Mouse (Mus musculus) lung, embryonic 15.5 days (tissue): ENCODE measurements around the gene Atg7. TPM values are rescaled to one million over a fixed set of nuclear protein-coding genes. Genes with fewer than 3 reads are reported as not detected.

Experiments used
- ATAC-seq: fragments of 200-750 bp; cut with Nextera tagmentation; 2 replicates; pipeline ENCODE4 v1.8.0; 2017; ENCODE audit warnings: moderate number of reproducible peaks, borderline replicate concordance; ENCODE audit not compliant: low FRiP score, low TSS enrichment; ENCODE audit errors: extremely low read depth
- H3K27ac ChIP-seq: fragments of 300-500 bp; sonication (generic); 2 replicates; pipeline ENCODE4 v1.5.1; 2015; ENCODE audit warnings: moderate library complexity, mild to moderate bottlenecking, inconsistent platforms
- H3K27me3 ChIP-seq: fragments of 300-500 bp; sonication (generic); 2 replicates; pipeline ENCODE4 v1.6.1; 2015; ENCODE audit warnings: inconsistent platforms
- H3K36me3 ChIP-seq: fragments of 300-500 bp; sonication (generic); 2 replicates; pipeline ENCODE4 v1.6.1; 2015; ENCODE audit warnings: inconsistent platforms
- H3K4me1 ChIP-seq: fragments of 300-500 bp; sonication (generic); 2 replicates; pipeline ENCODE4 v1.6.1; 2015; ENCODE audit warnings: inconsistent platforms
- H3K4me2 ChIP-seq: fragments of 300-500 bp; sonication (generic); 2 replicates; pipeline ENCODE4 v1.6.1; 2015; ENCODE audit warnings: inconsistent platforms, mild to moderate bottlenecking, moderate library complexity
- H3K4me3 ChIP-seq: fragments of 300-500 bp; sonication (generic); 2 replicates; pipeline ENCODE4 v1.5.1; 2015; ENCODE audit warnings: mild to moderate bottlenecking, inconsistent platforms
- H3K9ac ChIP-seq: fragments of 300-500 bp; sonication (generic); 2 replicates; pipeline ENCODE4 v1.6.1; 2015; ENCODE audit warnings: inconsistent platforms
- H3K9me3 ChIP-seq: fragments of 300-500 bp; sonication (generic); 2 replicates; pipeline ENCODE4 v1.6.1; 2016; ENCODE audit warnings: inconsistent platforms
- WGBS: fragments of 180-500 bp; shearing (Covaris S2); methylation state at CpG from one replicate; pipeline ENCODE4 v1.1.7; 2015; 5-methylcytosine and 5-hydroxymethylcytosine counted together
- polyA plus RNA-seq: library from polyadenylated mRNA; unstranded; fragments of >200 nt; fragmentation: Nextera tagmentation; extraction: Ambion mirVana; gene quantifications from 2 replicates; pipeline ENCODE4 v1.2.1, GENCODE M21; 2015

The Atg7 gene
- polyA plus RNA-seq, 1 experiment from 2014 or later = 22.6 TPM

DNA sequence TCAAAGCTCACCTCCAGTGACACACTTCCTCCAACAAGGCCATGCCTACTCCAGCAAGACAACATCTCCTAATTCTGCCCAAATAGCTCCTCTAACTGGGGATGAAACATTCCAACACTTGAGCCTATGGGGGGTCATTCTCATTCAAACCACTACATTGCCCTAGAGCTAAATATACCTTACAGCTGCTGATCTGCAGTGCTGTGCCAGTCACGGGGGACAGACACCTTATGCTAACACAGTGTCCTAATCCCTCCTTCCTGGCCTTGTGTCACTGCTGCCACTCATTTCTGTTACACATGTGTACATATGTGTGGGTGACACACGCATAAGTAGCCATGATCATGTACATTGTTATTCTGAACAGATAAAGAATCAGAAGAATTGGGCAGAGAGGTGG lies 127.4 kb downstream of the Atg7 start:
- WGBS = 82% methylated on average over 2 of the region's 2 CpGs
- Histone ChIP-seq H3K27me3 (no peaks in the 10 kb centered on the region), H3K27ac (no peak overlapping the region), H3K36me3 (no peaks in the 10 kb centered on the region), H3K4me1 (peaks cover 22% of the 10 kb centered on the region; the same call in 1 of the 2 replicates), H3K4me2 (no peak overlapping the region), H3K9ac (no peak overlapping the region), H3K9me3 (no peaks in the 10 kb centered on the region), H3K4me3 (no peak overlapping the region)
- ATAC-seq = no peak

DNA sequence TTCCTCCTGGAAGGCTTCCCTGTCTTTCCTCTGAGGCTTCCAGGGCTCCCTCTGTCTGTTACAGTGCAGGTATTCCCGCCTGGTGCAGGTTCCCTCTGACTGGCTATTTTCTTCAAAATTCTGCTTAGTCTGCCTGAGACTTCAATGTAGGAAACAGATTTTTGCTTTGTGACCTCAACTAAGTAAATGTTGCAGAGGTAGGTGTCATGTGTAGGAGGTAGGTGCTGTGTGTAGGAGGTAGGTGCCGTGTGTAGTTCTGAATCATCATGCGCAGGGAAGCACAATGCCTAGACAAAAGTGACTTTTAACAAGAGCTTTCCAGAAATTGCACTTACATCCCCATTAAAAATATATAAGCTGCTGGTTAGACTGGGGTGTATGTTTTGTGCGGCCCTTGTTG lies 128.6 kb downstream of the Atg7 start:
- Histone ChIP-seq H3K4me2 (no peak overlapping the region), H3K4me1 (peaks cover 18% of the 10 kb centered on the region; the same call in 1 of the 2 replicates), H3K9ac (no peak overlapping the region), H3K9me3 (no peaks in the 10 kb centered on the region), H3K27ac (no peak overlapping the region), H3K27me3 (no peaks in the 10 kb centered on the region), H3K4me3 (no peak overlapping the region), H3K36me3 (no peaks in the 10 kb centered on the region)
- 84% methylated on average over 4 of the region's 4 CpGs for WGBS
- ATAC-seq = no peak

- peaks cover 9% of the 10 kb centered on the region; the same call in 1 of the 2 replicates for H3K4me1 ChIP-seq
- 87% methylated on average over 5 of the region's 5 CpGs for WGBS
- ATAC-seq = no peak
- H3K36me3 ChIP-seq = no peaks in the 10 kb centered on the region
- no peak overlapping the region for H3K9ac ChIP-seq
- no peaks in the 10 kb centered on the region for H3K27me3 ChIP-seq
- no peak overlapping the region for H3K27ac ChIP-seq
- no peak overlapping the region for H3K4me2 ChIP-seq
- H3K4me3 ChIP-seq = no peak overlapping the region
- H3K9me3 ChIP-seq = no peaks in the 10 kb centered on the region
These were observed 132.3 kb downstream of the Atg7 start for GRCm38 (mm10) chr6:114775210-114775609.

DNA sequence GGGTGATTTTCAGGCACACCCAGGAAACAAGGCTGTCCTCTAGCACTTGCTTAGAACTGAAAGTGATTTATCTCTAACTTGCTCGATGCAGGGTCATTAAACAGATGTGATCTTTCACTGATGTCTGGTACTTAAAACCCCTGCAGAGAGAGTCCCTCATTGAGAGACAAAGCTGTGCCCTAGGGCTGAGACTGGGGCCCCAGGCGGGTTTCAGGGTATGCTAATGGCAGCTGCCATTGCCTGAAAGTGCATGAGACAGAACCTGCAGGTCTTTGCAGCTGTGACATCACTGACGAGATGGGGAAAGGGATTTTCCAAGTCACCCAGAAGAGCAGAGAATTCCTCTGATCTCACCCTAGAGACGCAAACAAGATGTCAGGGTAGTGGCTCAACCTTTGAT lies 135.0 kb downstream of the Atg7 start:
- H3K9me3 ChIP-seq = no peaks in the 10 kb centered on the region
- no peak overlapping the region for H3K4me3 ChIP-seq
- peaks cover 30% of the 10 kb centered on the region for H3K4me1 ChIP-seq
- no peak overlapping the region for H3K4me2 ChIP-seq
- no peaks in the 10 kb centered on the region for H3K36me3 ChIP-seq
- no peak overlapping the region for H3K9ac ChIP-seq
- H3K27me3 ChIP-seq = no peaks in the 10 kb centered on the region
- no peak for ATAC-seq
- 40% methylated on average over 4 of the region's 4 CpGs for WGBS
- no peak overlapping the region for H3K27ac ChIP-seq

DNA sequence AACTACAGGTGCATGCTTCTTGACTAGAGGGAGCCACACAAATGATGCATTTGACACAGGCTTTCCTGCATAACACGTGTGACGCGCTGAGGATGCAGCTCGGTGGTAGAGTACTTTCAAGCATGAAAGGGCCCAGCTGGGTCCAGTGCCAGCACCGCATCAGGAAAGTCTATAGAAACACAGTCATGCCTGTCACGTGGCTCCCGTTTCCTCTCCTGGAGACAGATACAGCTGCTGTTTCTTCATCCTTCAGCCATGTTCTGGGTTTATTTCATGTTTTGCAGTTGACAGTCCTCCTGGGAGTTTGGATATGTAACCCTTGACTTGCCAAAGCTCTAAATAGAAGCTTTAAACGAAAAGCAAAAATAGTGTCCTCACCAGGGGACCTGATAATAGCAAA lies 135.8 kb downstream of the Atg7 start:
- 43% methylated on average over 8 of the region's 8 CpGs for WGBS
- Histone ChIP-seq H3K27me3 (no peaks in the 10 kb centered on the region), H3K4me3 (no peak overlapping the region), H3K36me3 (no peaks in the 10 kb centered on the region), H3K27ac (no peak overlapping the region), H3K4me2 (no peak overlapping the region), H3K4me1 (peaks cover 35% of the 10 kb centered on the region), H3K9me3 (no peaks in the 10 kb centered on the region), H3K9ac (no peak overlapping the region)
- no peak for ATAC-seq

- Histone ChIP-seq H3K9ac (no peak overlapping the region), H3K4me3 (no peak overlapping the region), H3K36me3 (no peaks in the 10 kb centered on the region), H3K4me1 (peaks cover 35% of the 10 kb centered on the region), H3K27me3 (no peaks in the 10 kb centered on the region), H3K4me2 (no peak overlapping the region), H3K27ac (peak overlapping the region; percentile 86; the same call in 1 of the 2 replicates), H3K9me3 (no peaks in the 10 kb centered on the region)
- ATAC-seq = no peak
- 77% methylated on average over 2 of the region's 2 CpGs for WGBS
These were observed 137.7 kb downstream of the Atg7 start for GRCm38 (mm10) chr6:114780583-114780982.

GRCm38 (mm10) chr6:114781415-114782240 lies 138.7 kb downstream of the Atg7 start:
- H3K4me3 ChIP-seq = no peak overlapping the region
- peaks cover 35% of the 10 kb centered on the region for H3K4me1 ChIP-seq
- H3K9ac ChIP-seq = no peak overlapping the region
- H3K9me3 ChIP-seq = no peaks in the 10 kb centered on the region
- H3K27me3 ChIP-seq = no peaks in the 10 kb centered on the region
- H3K4me2 ChIP-seq = no peak overlapping the region
- H3K36me3 ChIP-seq = no peaks in the 10 kb centered on the region
- H3K27ac ChIP-seq = peak overlapping the region; percentile 86
- ATAC-seq = peak; percentile 91
- WGBS = 15% methylated on average over 11 of the region's 11 CpGs

DNA sequence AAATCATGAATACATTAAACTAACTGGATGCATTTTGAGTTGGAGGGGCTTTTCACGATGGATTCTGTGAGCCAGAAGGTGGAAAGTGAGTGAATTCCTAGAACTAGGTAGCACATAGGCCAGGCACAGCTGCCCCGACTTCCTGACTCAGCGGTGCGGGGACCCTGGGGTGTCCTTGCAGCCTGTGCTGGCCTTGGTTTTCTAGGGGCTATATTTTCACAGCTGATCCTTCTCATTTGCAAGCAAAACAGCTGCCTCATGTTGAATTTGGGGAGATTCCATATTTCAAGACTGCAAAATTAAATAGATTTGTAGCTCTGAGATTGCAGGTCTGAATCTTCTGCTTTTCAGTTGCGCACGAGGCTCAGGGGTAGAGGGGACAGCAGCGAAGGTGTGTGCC lies 139.6 kb downstream of the Atg7 start:
- Histone ChIP-seq H3K27me3 (no peaks in the 10 kb centered on the region), H3K4me3 (no peak overlapping the region), H3K9me3 (no peaks in the 10 kb centered on the region), H3K4me1 (peaks cover 28% of the 10 kb centered on the region), H3K9ac (no peak overlapping the region), H3K36me3 (no peaks in the 10 kb centered on the region), H3K4me2 (no peak overlapping the region), H3K27ac (peak overlapping the region; percentile 86)
- WGBS = 51% methylated on average over 7 of the region's 7 CpGs
- ATAC-seq = no peak

- H3K36me3 ChIP-seq = no peaks in the 10 kb centered on the region
- H3K27me3 ChIP-seq = no peaks in the 10 kb centered on the region
- H3K27ac ChIP-seq = no peak overlapping the region
- WGBS = 49% methylated on average over 3 of the region's 3 CpGs
- no peak overlapping the region for H3K4me3 ChIP-seq
- H3K4me2 ChIP-seq = no peak overlapping the region
- no peak overlapping the region for H3K9ac ChIP-seq
- no peaks in the 10 kb centered on the region for H3K9me3 ChIP-seq
- no peak for ATAC-seq
- peaks cover 18% of the 10 kb centered on the region for H3K4me1 ChIP-seq
These were observed 143.6 kb downstream of the Atg7 start for GRCm38 (mm10) chr6:114786461-114786860.

GRCm38 (mm10) chr6:114787606-114788005 lies 144.7 kb downstream of the Atg7 start:
- H3K9ac ChIP-seq = no peak overlapping the region
- no peak overlapping the region for H3K4me3 ChIP-seq
- peaks cover 8% of the 10 kb centered on the region for H3K4me1 ChIP-seq
- H3K27ac ChIP-seq = no peak overlapping the region
- 45% methylated on average over 3 of the region's 3 CpGs for WGBS
- no peak overlapping the region for H3K4me2 ChIP-seq
- no peak for ATAC-seq
- H3K9me3 ChIP-seq = no peaks in the 10 kb centered on the region
- H3K36me3 ChIP-seq = no peaks in the 10 kb centered on the region
- H3K27me3 ChIP-seq = no peaks in the 10 kb centered on the region

DNA sequence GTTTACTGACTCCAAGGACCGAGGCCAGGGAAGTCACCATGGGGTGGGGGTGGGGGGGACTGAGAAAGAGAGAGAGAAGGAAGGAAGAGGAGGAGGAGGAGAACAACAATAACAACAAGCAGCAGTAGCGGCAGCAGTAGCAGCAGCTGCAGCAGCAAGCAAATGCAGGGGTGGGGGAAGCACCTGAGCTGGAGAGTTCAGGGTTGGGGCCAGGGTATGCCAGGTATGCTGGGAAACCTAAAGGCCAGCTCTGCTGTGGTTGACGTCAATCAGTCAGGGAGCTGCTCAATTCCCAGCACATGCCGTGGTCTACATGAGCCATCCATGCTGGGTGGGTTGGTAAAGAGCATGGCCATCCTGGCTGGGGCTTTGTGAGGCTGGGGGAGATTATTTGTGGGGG lies 145.8 kb downstream of the Atg7 start:
- H3K27me3 ChIP-seq = no peaks in the 10 kb centered on the region
- no peak overlapping the region for H3K4me2 ChIP-seq
- no peak overlapping the region for H3K4me3 ChIP-seq
- H3K9ac ChIP-seq = no peak overlapping the region
- WGBS = 66% methylated on average over 4 of the region's 4 CpGs
- H3K36me3 ChIP-seq = no peaks in the 10 kb centered on the region
- H3K4me1 ChIP-seq = no peaks in the 10 kb centered on the region; the same call in 1 of the 2 replicates
- H3K27ac ChIP-seq = no peak overlapping the region
- ATAC-seq = no peak
- H3K9me3 ChIP-seq = no peaks in the 10 kb centered on the region

GRCm38 (mm10) chr6:114790084-114790483 lies 147.2 kb downstream of the Atg7 start:
- Histone ChIP-seq H3K36me3 (no peaks in the 10 kb centered on the region), H3K27me3 (no peaks in the 10 kb centered on the region), H3K4me3 (no peak overlapping the region), H3K4me1 (no peaks in the 10 kb centered on the region; the same call in 1 of the 2 replicates), H3K9ac (no peak overlapping the region), H3K4me2 (no peak overlapping the region), H3K9me3 (no peaks in the 10 kb centered on the region), H3K27ac (no peak overlapping the region)
- no peak for ATAC-seq
- 77% methylated on average over 2 of the region's 2 CpGs for WGBS
